Mouse (Mus musculus): Measurements from ENCODE around the gene Kl. TPM values are rescaled to one million over a fixed set of nuclear protein-coding genes. Genes with fewer than 3 reads are reported as not detected.
A peak's percentile ranks its signal among the peaks of the same experiment; 100 is the strongest.

Gene Kl
- polyA plus RNA-seq, 1 experiment from 2014 or later, result 0.20 TPM

DNA sequence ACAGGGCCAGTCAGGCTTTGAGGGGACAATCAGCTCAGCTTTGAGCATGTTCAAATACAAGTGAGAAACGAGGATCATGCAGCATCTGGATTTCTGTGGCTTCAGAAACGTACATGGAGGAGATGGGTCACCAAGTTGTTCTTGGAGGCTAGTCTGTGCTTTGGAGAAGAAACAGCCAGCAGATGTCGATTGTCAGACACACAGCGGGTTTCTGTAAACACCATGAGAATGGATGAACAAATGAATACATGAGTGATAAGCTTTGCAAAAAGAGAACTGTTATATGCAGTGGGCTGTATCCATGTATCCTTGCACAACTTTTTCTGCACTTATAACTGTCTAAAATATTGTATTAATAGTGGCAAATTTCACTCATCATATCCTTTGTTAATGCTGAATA, 15.6 kb upstream of the Kl start:
- WGBS, result 78% methylated on average over 4 of the region's 4 CpGs
- Histone ChIP-seq H3K4me1 (no peaks in the 10 kb centered on the region), H3K4me3 (replicated peaks) (no peak overlapping the region), H3K27me3 (no peaks in the 10 kb centered on the region), H3K9ac (no peak overlapping the region), H3K4me2 (no peak overlapping the region), H3K36me3 (replicated peaks) (no peaks in the 10 kb centered on the region), H3K27ac (no peak overlapping the region), H3K9me3 (no peaks in the 10 kb centered on the region)
- ATAC-seq (ENCODE audit: low FRiP score), result no peak

GRCm38 (mm10) chr5:150937501-150937900, 14.9 kb upstream of the Kl start:
- Histone ChIP-seq H3K27me3 (no peaks in the 10 kb centered on the region), H3K9me3 (no peaks in the 10 kb centered on the region), H3K9ac (no peak overlapping the region), H3K4me2 (no peak overlapping the region), H3K4me3 (replicated peaks) (no peak overlapping the region), H3K27ac (no peak overlapping the region), H3K4me1 (no peaks in the 10 kb centered on the region), H3K36me3 (replicated peaks) (no peaks in the 10 kb centered on the region)
- ATAC-seq (ENCODE audit: low FRiP score), result no peak
- 64% methylated on average over 2 of the region's 2 CpGs for WGBS

DNA sequence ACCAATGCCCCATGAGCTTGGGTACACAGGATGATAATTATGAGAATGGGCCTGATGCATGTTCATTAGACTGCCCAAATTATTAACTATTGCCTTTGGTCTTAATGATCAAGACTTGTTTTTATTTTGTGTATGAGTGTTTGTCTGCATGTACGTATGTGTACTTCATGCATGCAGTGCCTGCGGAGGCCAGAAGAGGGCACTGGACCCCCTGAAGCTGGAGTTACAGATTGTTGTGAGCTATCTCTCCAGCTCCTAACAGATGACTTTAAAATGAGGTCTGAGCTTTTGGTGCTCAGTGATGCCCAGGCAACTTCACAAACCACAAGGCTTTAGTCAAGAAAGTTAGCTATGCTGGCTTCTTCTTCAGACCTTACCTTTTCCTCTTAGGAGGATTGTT, 6.8 kb upstream of the Kl start:
- no peaks in the 10 kb centered on the region for H3K36me3 ChIP-seq (replicated peaks)
- H3K27ac ChIP-seq, result no peak overlapping the region
- H3K9me3 ChIP-seq, result peaks cover 3% of the 10 kb centered on the region; the same call in 1 of the 2 replicates
- H3K27me3 ChIP-seq, result no peaks in the 10 kb centered on the region
- H3K9ac ChIP-seq, result no peak overlapping the region
- H3K4me2 ChIP-seq, result no peak overlapping the region
- H3K4me3 ChIP-seq (replicated peaks), result no peak overlapping the region
- 92% methylated on average over 2 of the region's 2 CpGs for WGBS
- no peak for ATAC-seq (ENCODE audit: low FRiP score)
- H3K4me1 ChIP-seq, result no peaks in the 10 kb centered on the region

DNA sequence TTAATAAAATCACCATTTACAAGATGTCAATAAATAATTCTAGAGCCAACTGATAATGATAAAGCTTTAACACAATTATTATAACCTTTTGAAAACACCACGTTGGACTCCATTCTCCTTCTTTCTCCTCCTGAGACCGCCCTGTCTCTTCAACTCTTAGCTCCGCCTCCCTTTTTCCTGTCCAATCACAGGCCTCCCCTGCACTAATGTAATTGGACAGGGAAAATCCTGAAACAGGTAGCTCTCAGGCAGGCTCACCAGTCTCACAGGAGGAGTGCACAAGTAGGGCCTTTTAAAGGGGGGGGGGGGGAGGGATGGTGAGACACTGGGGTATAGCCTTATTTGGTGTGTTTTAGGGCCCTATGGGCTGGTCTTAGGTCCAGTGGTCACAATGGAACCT, 3.3 kb upstream of the Kl start:
- no peak overlapping the region for H3K9ac ChIP-seq
- WGBS, result 81% methylated on average over 3 of the region's 3 CpGs
- no peak overlapping the region for H3K4me3 ChIP-seq (replicated peaks)
- peaks cover 33% of the 10 kb centered on the region for H3K27me3 ChIP-seq
- no peaks in the 10 kb centered on the region for H3K36me3 ChIP-seq (replicated peaks)
- no peak overlapping the region for H3K27ac ChIP-seq
- H3K4me1 ChIP-seq, result peaks cover 13% of the 10 kb centered on the region
- ATAC-seq (ENCODE audit: low FRiP score), result no peak
- H3K4me2 ChIP-seq, result no peak overlapping the region
- peaks cover 3% of the 10 kb centered on the region; the same call in 1 of the 2 replicates for H3K9me3 ChIP-seq

DNA sequence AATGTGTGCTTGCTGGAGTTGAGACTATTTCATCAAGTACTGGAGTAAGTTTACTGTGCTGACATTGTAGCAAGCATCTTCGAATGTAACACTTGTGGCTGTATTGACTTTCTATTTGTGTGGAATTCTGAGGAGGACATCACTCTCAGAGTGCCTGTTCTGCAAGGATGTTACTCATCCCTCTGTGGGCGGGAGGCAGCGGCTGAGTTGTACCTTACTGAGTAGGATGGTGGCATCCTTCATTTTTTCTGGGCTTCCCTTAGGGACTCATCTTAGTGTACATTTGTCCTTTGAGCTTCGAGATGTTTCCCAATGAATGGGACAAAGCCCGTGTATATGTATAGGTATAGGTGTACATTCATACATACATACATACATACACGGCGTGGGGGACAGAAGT, 1.1 kb upstream of the Kl start:
- Histone ChIP-seq H3K9me3 (no peaks in the 10 kb centered on the region), H3K27ac (no peak overlapping the region), H3K4me3 (replicated peaks) (no peak overlapping the region), H3K4me1 (peaks cover 13% of the 10 kb centered on the region), H3K9ac (no peak overlapping the region), H3K4me2 (no peak overlapping the region), H3K36me3 (replicated peaks) (no peaks in the 10 kb centered on the region), H3K27me3 (peaks cover 43% of the 10 kb centered on the region)
- 91% methylated on average over 7 of the region's 7 CpGs for WGBS
- no peak for ATAC-seq (ENCODE audit: low FRiP score)

DNA sequence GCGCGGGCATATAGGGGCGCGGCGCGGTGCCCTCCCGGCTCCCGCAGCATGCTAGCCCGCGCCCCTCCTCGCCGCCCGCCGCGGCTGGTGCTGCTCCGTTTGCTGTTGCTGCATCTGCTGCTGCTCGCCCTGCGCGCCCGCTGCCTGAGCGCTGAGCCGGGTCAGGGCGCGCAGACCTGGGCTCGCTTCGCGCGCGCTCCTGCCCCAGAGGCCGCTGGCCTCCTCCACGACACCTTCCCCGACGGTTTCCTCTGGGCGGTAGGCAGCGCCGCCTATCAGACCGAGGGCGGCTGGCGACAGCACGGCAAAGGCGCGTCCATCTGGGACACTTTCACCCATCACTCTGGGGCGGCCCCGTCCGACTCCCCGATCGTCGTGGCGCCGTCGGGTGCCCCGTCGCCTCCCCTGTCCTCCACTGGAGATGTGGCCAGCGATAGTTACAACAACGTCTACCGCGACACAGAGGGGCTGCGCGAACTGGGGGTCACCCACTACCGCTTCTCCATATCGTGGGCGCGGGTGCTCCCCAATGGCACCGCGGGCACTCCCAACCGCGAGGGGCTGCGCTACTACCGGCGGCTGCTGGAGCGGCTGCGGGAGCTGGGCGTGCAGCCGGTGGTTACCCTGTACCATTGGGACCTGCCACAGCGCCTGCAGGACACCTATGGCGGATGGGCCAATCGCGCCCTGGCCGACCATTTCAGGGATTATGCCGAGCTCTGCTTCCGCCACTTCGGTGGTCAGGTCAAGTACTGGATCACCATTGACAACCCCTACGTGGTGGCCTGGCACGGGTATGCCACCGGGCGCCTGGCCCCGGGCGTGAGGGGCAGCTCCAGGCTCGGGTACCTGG, 488 bp downstream of the Kl start:
- peak; percentile 79 for ATAC-seq (ENCODE audit: low FRiP score)
- Histone ChIP-seq H3K4me2 (peak overlapping the region; percentile 85), H3K36me3 (replicated peaks) (no peaks in the 10 kb centered on the region), H3K4me3 (replicated peaks) (peak overlapping the region; percentile 50), H3K9me3 (no peaks in the 10 kb centered on the region), H3K27ac (no peak overlapping the region), H3K9ac (peak overlapping the region; percentile 50), H3K27me3 (peaks cover 43% of the 10 kb centered on the region), H3K4me1 (peaks cover 13% of the 10 kb centered on the region)
- WGBS, result 2% methylated on average over 89 of the region's 89 CpGs

GRCm38 (mm10) chr5:150954791-150955190, 2.4 kb downstream of the Kl start:
- no peaks in the 10 kb centered on the region for H3K9me3 ChIP-seq
- H3K4me1 ChIP-seq, result peaks cover 13% of the 10 kb centered on the region

GRCm38 (mm10) chr5:150959861-150960260, 7.5 kb downstream of the Kl start:
- Histone ChIP-seq H3K36me3 (replicated peaks) (no peaks in the 10 kb centered on the region), H3K9ac (no peak overlapping the region), H3K9me3 (no peaks in the 10 kb centered on the region), H3K4me1 (no peaks in the 10 kb centered on the region), H3K27ac (no peak overlapping the region), H3K4me2 (no peak overlapping the region), H3K4me3 (replicated peaks) (no peak overlapping the region), H3K27me3 (peaks cover 8% of the 10 kb centered on the region; the same call in 1 of the 2 replicates)
- no peak for ATAC-seq (ENCODE audit: low FRiP score)
- WGBS, result 89% methylated on average over 1 of the region's 1 CpGs

More at GRCm38 (mm10) chr5:150954791-150955190, 2.4 kb downstream of the Kl start:
- no peak for ATAC-seq (ENCODE audit: low FRiP score)
- H3K4me2 ChIP-seq, result no peak overlapping the region
- H3K27ac ChIP-seq, result no peak overlapping the region
- no peak overlapping the region for H3K4me3 ChIP-seq (replicated peaks)
- 85% methylated on average over 9 of the region's 9 CpGs for WGBS
- no peaks in the 10 kb centered on the region for H3K36me3 ChIP-seq (replicated peaks)
- H3K27me3 ChIP-seq, result peaks cover 43% of the 10 kb centered on the region
- no peak overlapping the region for H3K9ac ChIP-seq

DNA sequence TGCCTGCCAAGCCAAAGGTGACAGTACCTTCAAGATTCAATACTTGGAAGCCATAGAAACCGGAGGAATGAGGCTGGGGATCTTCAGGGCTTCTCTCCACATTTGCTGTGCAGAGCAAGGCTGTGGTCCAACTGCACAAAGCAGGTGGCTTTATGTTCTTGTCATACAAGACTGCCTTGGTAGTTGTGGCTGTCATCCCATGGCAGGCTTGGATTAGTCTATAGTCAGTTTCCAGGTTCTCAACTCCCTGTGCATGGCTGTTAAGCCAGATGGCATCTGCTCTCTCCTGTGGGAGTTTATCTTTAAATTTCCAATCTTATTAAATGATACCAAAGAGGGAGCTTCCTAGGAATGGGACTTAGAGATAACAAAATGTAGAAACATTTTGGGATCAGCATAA, 9.2 kb downstream of the Kl start:
- Histone ChIP-seq H3K9ac (no peak overlapping the region), H3K4me3 (replicated peaks) (no peak overlapping the region), H3K9me3 (no peaks in the 10 kb centered on the region), H3K27ac (no peak overlapping the region), H3K4me1 (no peaks in the 10 kb centered on the region), H3K4me2 (no peak overlapping the region), H3K36me3 (replicated peaks) (no peaks in the 10 kb centered on the region), H3K27me3 (no peaks in the 10 kb centered on the region)
- 71% methylated on average over 1 of the region's 1 CpGs for WGBS
- no peak for ATAC-seq (ENCODE audit: low FRiP score)

GRCm38 (mm10) chr5:150962756-150963155, 10.3 kb downstream of the Kl start:
- Histone ChIP-seq H3K4me1 (no peaks in the 10 kb centered on the region), H3K4me2 (no peak overlapping the region), H3K36me3 (replicated peaks) (no peaks in the 10 kb centered on the region), H3K27ac (no peak overlapping the region), H3K27me3 (no peaks in the 10 kb centered on the region), H3K9me3 (no peaks in the 10 kb centered on the region), H3K9ac (no peak overlapping the region), H3K4me3 (replicated peaks) (no peak overlapping the region)
- 87% methylated on average over 1 of the region's 1 CpGs for WGBS
- ATAC-seq (ENCODE audit: low FRiP score), result no peak

DNA sequence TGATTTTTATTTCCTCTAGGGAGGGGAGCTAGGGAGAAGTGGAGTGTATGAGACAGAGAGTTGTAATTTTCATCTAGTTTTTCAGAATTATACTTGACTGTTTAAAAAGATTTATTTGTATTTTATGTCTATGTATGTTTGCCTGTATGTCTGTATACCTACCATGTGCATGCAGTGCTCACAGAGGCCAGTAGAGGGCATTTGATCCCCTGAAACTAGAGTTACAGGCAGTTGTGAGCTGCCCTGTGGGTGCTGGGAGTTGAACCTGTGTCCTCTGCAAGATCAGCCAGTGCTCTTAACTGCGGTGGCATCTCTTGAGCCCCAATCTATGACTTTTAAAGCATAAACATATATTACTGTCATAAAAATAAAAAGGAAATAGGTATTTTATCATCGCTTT, 15.5 kb downstream of the Kl start:
- ATAC-seq (ENCODE audit: low FRiP score), result no peak
- no peaks in the 10 kb centered on the region for H3K27me3 ChIP-seq
- WGBS, result 96% methylated on average over 2 of the region's 2 CpGs

DNA sequence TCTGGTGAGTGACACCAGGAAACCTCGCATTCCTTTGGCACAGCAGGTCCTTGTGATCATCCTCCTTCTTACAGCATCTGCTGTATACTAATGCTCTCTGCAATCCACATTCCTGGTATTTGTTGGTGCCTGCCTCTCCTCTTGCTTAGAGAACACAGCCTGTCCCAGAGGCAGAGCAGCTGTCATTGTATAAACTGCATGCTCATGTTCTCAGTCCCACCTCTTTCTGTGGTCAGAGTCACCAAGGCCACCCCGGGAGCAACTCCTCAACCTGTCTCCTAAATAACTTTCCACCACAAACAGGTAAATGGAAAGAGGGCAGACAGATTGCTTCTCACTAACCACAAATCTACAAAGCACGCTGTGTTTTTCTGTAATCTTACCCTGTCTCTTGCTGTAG, 18.1 kb downstream of the Kl start:
- H3K9ac ChIP-seq, result no peak overlapping the region
- no peak for ATAC-seq (ENCODE audit: low FRiP score)
- no peaks in the 10 kb centered on the region for H3K9me3 ChIP-seq
- H3K4me1 ChIP-seq, result no peaks in the 10 kb centered on the region
- 81% methylated on average over 3 of the region's 3 CpGs for WGBS
- no peaks in the 10 kb centered on the region for H3K27me3 ChIP-seq
- H3K36me3 ChIP-seq (replicated peaks), result no peaks in the 10 kb centered on the region
- no peak overlapping the region for H3K4me2 ChIP-seq
- no peak overlapping the region for H3K4me3 ChIP-seq (replicated peaks)
- H3K27ac ChIP-seq, result no peak overlapping the region

More for the DNA sequence above, 15.5 kb downstream of the Kl start:
- no peaks in the 10 kb centered on the region for H3K4me1 ChIP-seq
- no peak overlapping the region for H3K4me2 ChIP-seq
- no peak overlapping the region for H3K9ac ChIP-seq
- no peak overlapping the region for H3K4me3 ChIP-seq (replicated peaks)
- H3K9me3 ChIP-seq, result no peaks in the 10 kb centered on the region
- no peaks in the 10 kb centered on the region for H3K36me3 ChIP-seq (replicated peaks)
- no peak overlapping the region for H3K27ac ChIP-seq

DNA sequence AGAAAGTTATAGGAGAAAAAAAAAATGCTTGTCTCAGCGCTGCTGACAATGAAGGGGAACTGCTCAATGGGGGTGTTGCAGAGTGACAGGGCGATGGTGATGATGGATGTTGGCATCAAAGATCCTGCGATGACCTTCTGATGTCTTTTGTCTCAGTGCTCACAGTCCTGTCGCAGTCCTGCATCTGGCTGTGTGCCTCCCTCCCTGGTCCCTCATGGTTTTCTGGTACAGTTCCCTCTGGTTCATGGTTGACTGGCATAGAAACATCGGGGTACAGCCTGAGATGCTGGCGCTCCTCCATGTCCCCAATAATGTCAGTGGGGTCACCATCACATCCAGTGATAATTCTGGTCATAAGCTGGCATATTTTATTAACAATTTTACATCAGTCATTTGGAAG, 18.7 kb downstream of the Kl start:
- Histone ChIP-seq H3K27ac (no peak overlapping the region), H3K36me3 (replicated peaks) (no peaks in the 10 kb centered on the region), H3K9me3 (no peaks in the 10 kb centered on the region), H3K4me2 (no peak overlapping the region), H3K4me3 (replicated peaks) (no peak overlapping the region), H3K27me3 (no peaks in the 10 kb centered on the region), H3K4me1 (no peaks in the 10 kb centered on the region), H3K9ac (no peak overlapping the region)
- no peak for ATAC-seq (ENCODE audit: low FRiP score)
- 84% methylated on average over 6 of the region's 6 CpGs for WGBS

Data from forebrain, embryonic 12.5 days (tissue).